Mouse (Mus musculus): Measurements from ENCODE around the gene Cib2. TPM values are rescaled to one million over a fixed set of nuclear protein-coding genes. Genes with fewer than 3 reads are reported as not detected.
"Not testable (repeated sequence)": the region's sequence is repeated elsewhere in the genome, so short reads cannot be mapped to it uniquely, and the experiment has no call there.

Gene Cib2
- 6.0 and 7.6 TPM in 2 replicates for polyA plus RNA-seq (2011; ENCODE audit: insufficient read length, low read depth, missing spikeins)

DNA sequence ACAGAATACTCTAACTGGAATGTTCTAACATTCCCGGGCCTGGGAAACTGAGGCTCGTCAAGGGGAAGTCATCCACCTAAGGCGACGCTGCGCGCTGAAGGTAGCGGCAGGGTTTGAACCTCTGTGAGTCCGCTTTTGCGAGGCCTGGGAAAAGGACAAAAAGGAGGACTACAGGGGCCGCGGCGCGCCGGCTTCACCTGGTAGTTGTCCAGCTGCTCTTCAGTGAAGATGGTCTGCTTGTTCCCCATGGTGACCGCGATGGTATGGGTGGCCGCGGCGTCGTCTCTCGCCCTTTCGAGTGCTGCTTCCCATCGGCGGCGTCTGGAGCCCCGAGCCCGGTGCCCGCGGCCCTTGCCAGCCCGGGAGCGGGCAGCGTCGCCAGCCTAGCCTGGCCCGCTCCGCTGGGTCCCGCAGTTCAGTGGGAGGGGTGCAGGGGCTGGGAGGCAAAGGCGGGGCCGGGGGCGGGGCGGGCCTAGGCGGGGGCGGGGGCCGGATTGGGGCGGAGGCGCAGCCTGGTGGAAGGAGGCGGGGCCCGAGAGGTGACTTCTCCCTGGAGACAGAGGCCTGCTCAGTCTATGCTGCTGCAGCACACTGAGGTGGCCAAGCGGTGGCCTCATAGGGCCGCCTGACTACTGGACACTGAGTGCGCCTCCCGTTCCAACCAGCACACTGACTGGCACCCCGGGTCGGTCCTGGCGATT, at the start of gene Cib2:
Cib2 (minus strand) TSS at position 448 of the 701 bp plus-strand sequence.
- H3K4me3 ChIP-seq (ENCODE audit: insufficient read depth, low read length) = peak within 1 kb of the TSS; percentile 46
- no peaks in the 10 kb centered on the region for H3K4me1 ChIP-seq (ENCODE audit: control insufficient read depth, insufficient read depth, low read length)
- H3K27ac ChIP-seq (ENCODE audit: insufficient read depth, low read length) = no peak within 1 kb of the TSS
- 0 out of 2 replicates have a peak, but pooled peaks have one; percentile 21 for TF ChIP-seq CTCF (IDR thresholded peaks at IDR 0.05; ENCODE audit: borderline replicate concordance, insufficient read depth, low read length)
- TF ChIP-seq POLR2A (IDR thresholded peaks at IDR 0.05; ENCODE audit: low read depth, low read length) = peak; percentile 59; the same call in 1 of the 2 replicates

DNA sequence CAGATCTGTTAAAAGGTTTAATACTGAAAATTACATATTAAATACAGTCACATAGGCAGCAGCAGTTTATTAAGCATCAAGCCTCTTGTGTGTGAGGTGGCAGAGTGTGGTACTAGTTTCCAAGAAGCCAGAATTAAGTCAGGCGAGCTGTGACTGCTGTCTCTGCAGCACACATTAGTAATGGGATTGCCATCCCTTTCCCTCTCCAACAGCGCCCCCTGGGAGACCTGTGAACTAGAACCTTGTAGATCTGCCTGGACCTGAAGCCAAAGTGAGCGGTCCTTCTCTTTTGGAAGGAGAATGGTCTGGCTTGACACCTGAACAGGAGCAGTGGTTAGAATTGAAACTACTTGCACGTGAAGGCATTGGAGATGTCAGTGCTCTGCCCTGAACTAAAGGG, 44.9 kb upstream of the Cib2 start:
- no peak overlapping the region for H3K4me3 ChIP-seq (ENCODE audit: insufficient read depth, low read length)
- H3K27ac ChIP-seq (ENCODE audit: insufficient read depth, low read length) = no peak overlapping the region
- H3K4me1 ChIP-seq (ENCODE audit: control insufficient read depth, insufficient read depth, low read length) = no peaks in the 10 kb centered on the region
- TF ChIP-seq POLR2A (IDR thresholded peaks at IDR 0.05; ENCODE audit: low read depth, low read length) (no peak), CTCF (IDR thresholded peaks at IDR 0.05; ENCODE audit: borderline replicate concordance, insufficient read depth, low read length) (peak; percentile 13; the same call in 1 of the 2 replicates)

DNA sequence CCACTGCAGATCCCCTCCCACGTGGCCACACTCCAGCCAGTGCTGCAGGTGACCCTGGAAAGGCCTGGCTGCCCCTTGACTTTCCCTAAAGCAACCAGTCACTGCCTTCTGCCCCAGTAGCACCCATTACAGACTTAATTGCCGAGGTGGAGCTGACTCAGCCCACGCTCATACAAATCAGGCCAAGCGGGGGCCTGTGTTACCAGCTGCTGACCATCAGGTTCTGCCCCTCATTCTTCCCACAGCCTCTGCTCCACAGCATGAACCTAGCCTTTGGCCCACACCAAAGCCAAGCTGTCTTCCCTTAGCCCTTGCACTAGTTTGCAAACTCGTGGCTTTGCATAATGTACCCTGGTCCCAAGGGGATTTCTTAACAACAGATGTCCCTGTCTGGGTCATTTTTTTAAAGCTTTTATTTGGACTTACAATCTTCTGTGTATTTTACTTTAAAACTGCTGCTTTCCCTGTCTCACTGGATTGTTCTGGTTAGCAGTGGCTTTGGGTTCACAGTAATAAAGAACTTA, 44.2 kb upstream of the Cib2 start:
- TF ChIP-seq CTCF (IDR thresholded peaks at IDR 0.05; ENCODE audit: borderline replicate concordance, insufficient read depth, low read length) (no peak), POLR2A (IDR thresholded peaks at IDR 0.05; ENCODE audit: low read depth, low read length) (no peak)
- Histone ChIP-seq H3K27ac (ENCODE audit: insufficient read depth, low read length) (no peak overlapping the region), H3K4me3 (ENCODE audit: insufficient read depth, low read length) (no peak overlapping the region), H3K4me1 (ENCODE audit: control insufficient read depth, insufficient read depth, low read length) (no peaks in the 10 kb centered on the region)

DNA sequence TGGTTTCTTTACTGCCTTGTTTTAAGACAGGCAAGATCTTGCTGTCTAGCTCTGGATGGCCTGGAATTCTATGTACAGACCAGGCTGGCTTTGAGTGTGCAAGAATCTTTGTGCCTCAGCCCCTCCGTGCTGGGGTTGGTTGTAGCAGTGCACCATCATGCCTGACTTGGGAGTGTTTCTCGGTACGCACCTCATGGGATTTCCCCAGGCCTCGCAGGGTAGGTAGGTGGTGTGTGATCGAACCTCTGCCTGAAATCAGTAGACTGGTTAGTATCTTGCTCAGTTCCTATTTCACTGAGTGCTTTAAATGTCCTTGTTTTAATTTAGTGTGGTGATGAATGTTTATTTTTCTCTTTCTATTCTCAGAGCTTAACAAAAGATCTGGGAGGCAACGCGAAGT, 42.9 kb upstream of the Cib2 start:
- H3K27ac ChIP-seq (ENCODE audit: insufficient read depth, low read length) = peak overlapping the region; percentile 77
- TF ChIP-seq POLR2A (IDR thresholded peaks at IDR 0.05; ENCODE audit: low read depth, low read length) = no peak
- TF ChIP-seq CTCF (IDR thresholded peaks at IDR 0.05; ENCODE audit: borderline replicate concordance, insufficient read depth, low read length) = no peak
- H3K4me3 ChIP-seq (ENCODE audit: insufficient read depth, low read length) = no peak overlapping the region
- no peaks in the 10 kb centered on the region for H3K4me1 ChIP-seq (ENCODE audit: control insufficient read depth, insufficient read depth, low read length)

DNA sequence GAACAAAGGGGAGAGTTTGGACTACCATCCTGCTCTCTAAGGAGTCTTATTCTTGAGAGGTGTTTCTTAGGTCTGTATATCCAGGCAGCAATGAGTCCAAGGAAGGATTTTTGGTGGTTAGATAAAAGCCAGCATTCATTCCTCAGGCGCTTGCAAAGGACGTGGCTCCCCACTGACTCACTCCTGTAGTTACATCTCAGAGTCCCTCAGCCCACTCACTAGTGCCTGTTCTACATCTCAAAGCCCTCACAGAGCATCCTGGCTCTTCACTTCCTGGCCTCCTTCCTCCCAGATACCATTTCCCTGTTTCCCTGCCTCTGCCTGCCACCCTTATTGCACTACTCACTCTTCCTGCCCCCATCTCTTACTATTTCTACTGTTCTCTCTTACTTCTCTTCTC, 42.4 kb upstream of the Cib2 start:
- TF ChIP-seq CTCF (IDR thresholded peaks at IDR 0.05; ENCODE audit: borderline replicate concordance, insufficient read depth, low read length) (no peak), POLR2A (IDR thresholded peaks at IDR 0.05; ENCODE audit: low read depth, low read length) (no peak)
- Histone ChIP-seq H3K4me3 (ENCODE audit: insufficient read depth, low read length) (no peak overlapping the region), H3K4me1 (ENCODE audit: control insufficient read depth, insufficient read depth, low read length) (no peaks in the 10 kb centered on the region), H3K27ac (ENCODE audit: insufficient read depth, low read length) (peak overlapping the region; percentile 77)

DNA sequence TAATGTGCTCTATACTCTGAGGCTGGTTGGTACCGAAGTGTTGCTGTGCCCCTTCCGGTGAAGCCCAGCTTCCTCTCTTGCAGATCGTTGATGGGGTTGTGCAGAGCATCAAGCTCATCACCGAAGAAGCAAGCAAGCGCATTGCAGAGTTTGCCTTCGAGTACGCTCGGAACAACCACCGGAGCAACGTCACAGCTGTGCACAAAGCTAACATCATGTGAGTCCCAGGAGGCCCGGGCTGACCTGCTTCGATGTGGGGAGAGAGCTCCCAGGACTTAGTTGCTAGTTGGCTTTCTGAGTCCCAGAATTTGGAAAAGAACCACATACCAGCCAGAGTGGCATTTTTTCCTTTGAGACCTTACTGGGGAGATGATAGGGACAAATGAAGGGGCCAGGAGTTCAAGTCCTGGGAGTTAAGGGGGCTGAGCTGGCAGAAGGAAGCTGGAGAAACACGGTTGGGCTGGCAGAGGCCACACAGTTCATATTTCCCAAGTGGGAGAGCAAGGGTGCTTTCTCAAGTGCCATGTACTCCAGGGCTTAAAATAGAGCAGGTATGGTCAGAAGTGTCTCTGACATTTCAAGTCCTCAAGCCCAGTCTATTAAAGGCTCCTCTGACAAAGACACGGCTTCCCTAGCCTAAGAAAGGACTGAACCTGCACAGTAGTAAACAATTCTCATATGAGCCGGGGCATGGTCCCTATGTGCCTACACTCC, 36.9 kb upstream of the Cib2 start:
- TF ChIP-seq CTCF (IDR thresholded peaks at IDR 0.05; ENCODE audit: borderline replicate concordance, insufficient read depth, low read length) (no peak), POLR2A (IDR thresholded peaks at IDR 0.05; ENCODE audit: low read depth, low read length) (no peak)
- Histone ChIP-seq H3K4me1 (ENCODE audit: control insufficient read depth, insufficient read depth, low read length) (no peaks in the 10 kb centered on the region), H3K4me3 (ENCODE audit: insufficient read depth, low read length) (no peak overlapping the region)

DNA sequence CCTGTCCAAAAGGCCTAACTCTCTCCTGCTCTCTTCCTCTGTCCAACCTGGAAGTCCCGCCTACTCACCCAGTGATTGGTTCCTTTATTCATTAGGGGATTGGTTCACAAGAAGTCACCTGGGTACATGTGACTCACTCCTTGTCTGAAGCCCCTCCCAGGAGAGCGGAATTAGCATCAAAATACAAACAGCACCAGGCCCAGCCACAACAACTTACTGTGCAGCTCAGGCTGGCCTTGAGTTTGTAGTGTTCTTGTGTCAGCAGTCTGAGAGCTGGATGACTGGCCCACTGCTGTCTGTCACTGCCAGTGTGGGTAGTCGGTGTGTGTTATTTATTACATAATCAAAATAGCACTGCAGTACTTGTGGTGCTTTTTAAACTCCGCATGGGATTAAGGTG, 33.6 kb upstream of the Cib2 start:
- not testable (repeated sequence) for H3K4me1 ChIP-seq (ENCODE audit: control insufficient read depth, insufficient read depth, low read length)

More for the DNA sequence above, 36.9 kb upstream of the Cib2 start:
- H3K27ac ChIP-seq (ENCODE audit: insufficient read depth, low read length) = no peak overlapping the region

DNA sequence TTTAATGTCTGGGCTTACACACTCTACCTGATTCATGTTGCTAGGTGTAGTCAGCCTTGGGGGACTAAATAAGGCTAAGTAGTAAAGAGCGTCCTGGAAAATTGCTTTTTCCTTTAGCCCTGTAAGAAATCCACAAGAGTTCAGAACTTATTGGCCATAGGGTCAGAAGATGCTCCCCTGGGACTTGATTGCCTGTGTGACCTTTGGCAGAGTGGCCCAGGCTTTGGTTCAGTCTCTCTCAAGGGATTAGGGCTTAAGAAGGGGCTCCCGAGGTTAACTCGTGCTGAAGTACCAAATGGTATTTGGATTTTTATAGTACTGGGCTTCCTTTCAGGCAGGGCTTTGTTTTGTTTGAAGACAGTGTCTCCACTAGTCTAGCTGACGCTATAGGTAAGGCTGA, 27.8 kb upstream of the Cib2 start:
- TF ChIP-seq POLR2A (IDR thresholded peaks at IDR 0.05; ENCODE audit: low read depth, low read length) (no peak), CTCF (IDR thresholded peaks at IDR 0.05; ENCODE audit: borderline replicate concordance, insufficient read depth, low read length) (no peak)
- peaks cover 14% of the 10 kb centered on the region for H3K4me1 ChIP-seq (ENCODE audit: control insufficient read depth, insufficient read depth, low read length)
- peak overlapping the region; percentile 75 for H3K4me3 ChIP-seq (ENCODE audit: insufficient read depth, low read length)
- no peak overlapping the region for H3K27ac ChIP-seq (ENCODE audit: insufficient read depth, low read length)

More for the DNA sequence above, 33.6 kb upstream of the Cib2 start:
- not testable (repeated sequence) for H3K4me3 ChIP-seq (ENCODE audit: insufficient read depth, low read length); H3K27ac ChIP-seq (ENCODE audit: insufficient read depth, low read length)

DNA sequence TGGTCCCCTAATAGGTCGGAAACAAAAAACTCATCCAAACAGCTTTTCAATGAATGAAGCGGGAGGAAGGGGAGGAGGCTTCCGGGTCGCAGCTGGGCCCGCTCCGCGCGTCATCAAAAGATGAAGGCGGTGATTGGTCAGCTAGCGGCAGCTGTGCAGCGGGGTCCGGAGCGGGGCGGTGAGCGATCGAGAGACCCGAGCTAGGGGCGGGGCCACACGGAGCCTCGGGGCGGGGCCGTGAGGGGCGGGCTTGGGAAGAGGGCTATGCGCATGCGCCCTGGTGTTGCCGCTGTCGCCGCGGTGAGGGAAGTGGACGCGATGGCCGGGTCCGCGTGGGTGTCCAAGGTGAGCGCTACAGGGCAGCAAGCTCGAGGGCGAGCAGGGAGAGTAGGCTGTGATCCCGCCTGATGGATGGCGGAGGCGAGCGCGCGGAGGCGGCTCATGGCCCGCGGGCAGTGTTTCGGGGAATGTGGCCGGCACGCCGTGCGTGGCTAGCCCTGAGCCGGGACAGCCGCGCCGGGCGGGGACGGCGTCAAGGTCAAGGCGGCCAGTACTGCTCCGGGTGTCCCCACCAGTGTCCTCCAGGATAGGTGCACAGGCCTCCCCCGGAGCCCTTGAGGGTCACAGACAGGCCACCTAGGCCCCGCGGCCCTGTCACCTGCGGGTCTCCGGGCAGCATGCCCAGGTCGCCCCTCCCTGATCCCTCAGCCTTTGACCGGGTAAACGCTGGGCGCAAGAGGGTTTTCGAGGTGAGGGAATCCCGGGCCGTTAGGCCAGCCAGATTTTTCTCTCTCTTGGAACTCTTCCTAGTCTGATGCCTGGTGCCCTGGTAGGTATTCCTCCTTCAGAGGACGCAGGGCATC, 26.4 kb upstream of the Cib2 start, which contains the start of gene Idh3a:
Idh3a (plus strand) TSS at position 136 of the 863 bp plus-strand sequence.
- peaks cover 14% of the 10 kb centered on the region for H3K4me1 ChIP-seq (ENCODE audit: control insufficient read depth, insufficient read depth, low read length)
- TF ChIP-seq CTCF (IDR thresholded peaks at IDR 0.05; ENCODE audit: borderline replicate concordance, insufficient read depth, low read length) (no peak), POLR2A (IDR thresholded peaks at IDR 0.05; ENCODE audit: low read depth, low read length) (peak; percentile 95)
- H3K27ac ChIP-seq (ENCODE audit: insufficient read depth, low read length) = no peak within 1 kb of the TSS
- peak within 1 kb of the TSS; percentile 75 for H3K4me3 ChIP-seq (ENCODE audit: insufficient read depth, low read length)

All from embryonic fibroblast, embryonic 13.5 days (primary cell).